15 mouse cellular contexts compared by ENCODE assay signal in genomic region chr10:20750642-20751251, GRCm38 (mm10).
"Had no signal": no experiment of that assay in that cellular context is flagged by ENCODE, and none has a peak within 500 bp of the region (broad histone marks: within the 10 kb centered on the region; RNA-seq: fewer than 3 reads in every experiment).

No protein-coding gene starts in this region.

- H3K4me3 ChIP-seq: kidney, embryonic 15.5 days; lung, embryonic 15.5 days; midbrain, embryonic 12.5 days; midbrain, embryonic 15.5 days; neural tube, embryonic 13.5 days had no signal

- H3K27ac ChIP-seq: kidney, embryonic 15.5 days; liver, embryonic 14.5 days; lung, embryonic 15.5 days; midbrain, embryonic 12.5 days; midbrain, embryonic 15.5 days; neural tube, embryonic 13.5 days; stomach, postnatal 0 days had no signal

- ATAC-seq: intestine, postnatal 0 days; midbrain, embryonic 15.5 days had no signal

- DNase-seq: kidney, adult 2 months; kidney, postnatal 10 days; kidney, postnatal 36 days; lung, adult 18-20 months; lung, postnatal 10 days; lung, postnatal 36 days; thymus, postnatal 25 days had no signal
